Mouse (Mus musculus): Measurements from ENCODE around the gene Aplf. TPM values are rescaled to one million over a fixed set of nuclear protein-coding genes. Genes with fewer than 3 reads are reported as not detected.

Gene Aplf
- polyA plus RNA-seq, 1 experiment from 2014 or later: 8.5 TPM

DNA sequence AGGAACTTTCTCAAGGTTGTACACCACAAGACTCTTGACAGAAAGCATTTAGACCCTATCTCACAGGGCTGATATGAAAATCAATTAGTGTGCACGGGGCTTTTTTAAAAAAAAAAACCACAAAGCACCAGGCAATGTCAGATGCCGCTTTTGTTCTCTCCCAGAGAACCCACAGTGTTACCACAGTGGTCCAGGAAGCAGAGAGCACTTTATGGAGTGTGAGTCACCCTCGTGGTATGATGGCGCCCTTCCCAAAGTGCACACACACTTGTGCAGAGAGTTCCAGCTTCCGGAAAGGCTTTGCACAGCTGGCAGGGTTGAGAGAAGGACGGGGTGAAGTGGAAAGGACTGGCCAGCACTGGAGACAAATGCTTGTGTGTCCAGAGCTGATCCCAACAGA, 89.5 kb downstream of the Aplf start:
- no peak overlapping the region for H3K4me2 ChIP-seq (ENCODE audit: low read length)
- no peak for ATAC-seq
- H3K4me3 ChIP-seq (ENCODE audit: low read length): no peak overlapping the region
- H3K9ac ChIP-seq (ENCODE audit: low read depth, low read length): no peak overlapping the region
- no peak overlapping the region for H3K27ac ChIP-seq (ENCODE audit: low read depth, low read length)
- WGBS: 79% methylated on average over 6 of the region's 6 CpGs
- no peaks in the 10 kb centered on the region for H3K36me3 ChIP-seq (ENCODE audit: control insufficient read depth, insufficient read depth, low read length)
- H3K4me1 ChIP-seq (ENCODE audit: control insufficient read depth, insufficient read depth, low read depth, low read length): no peaks in the 10 kb centered on the region
- no peaks in the 10 kb centered on the region for H3K27me3 ChIP-seq (replicated peaks; ENCODE audit: control insufficient read depth, insufficient read depth, low read length)
- H3K9me3 ChIP-seq (ENCODE audit: control insufficient read depth, low read length): no peaks in the 10 kb centered on the region

DNA sequence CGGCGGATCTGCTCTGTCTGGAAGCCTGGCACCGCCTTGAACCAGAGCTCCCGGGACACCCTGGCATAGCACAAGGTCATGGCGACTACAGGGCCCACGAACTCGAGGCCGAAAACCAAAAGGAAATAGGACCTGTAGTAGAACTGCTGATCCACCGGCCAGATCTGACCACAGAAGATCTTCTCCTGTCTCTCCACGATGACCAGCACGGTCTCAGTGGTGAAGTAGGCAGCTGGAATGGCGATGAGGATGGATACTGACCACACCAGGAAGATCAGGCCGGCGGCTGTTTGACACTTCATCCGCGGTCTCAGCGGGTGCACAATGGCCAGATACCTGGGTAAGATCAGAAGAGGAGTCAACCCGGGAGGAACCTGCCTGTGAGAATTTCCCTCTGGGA, 90.4 kb downstream of the Aplf start:
- H3K4me3 ChIP-seq (ENCODE audit: low read length): no peak overlapping the region
- no peaks in the 10 kb centered on the region for H3K4me1 ChIP-seq (ENCODE audit: control insufficient read depth, insufficient read depth, low read depth, low read length)
- ATAC-seq: no peak
- no peak overlapping the region for H3K4me2 ChIP-seq (ENCODE audit: low read length)
- H3K36me3 ChIP-seq (ENCODE audit: control insufficient read depth, insufficient read depth, low read length): no peaks in the 10 kb centered on the region
- WGBS: 88% methylated on average over 18 of the region's 18 CpGs
- no peak overlapping the region for H3K9ac ChIP-seq (ENCODE audit: low read depth, low read length)
- no peaks in the 10 kb centered on the region for H3K9me3 ChIP-seq (ENCODE audit: control insufficient read depth, low read length)
- no peaks in the 10 kb centered on the region for H3K27me3 ChIP-seq (replicated peaks; ENCODE audit: control insufficient read depth, insufficient read depth, low read length)
- no peak overlapping the region for H3K27ac ChIP-seq (ENCODE audit: low read depth, low read length)

DNA sequence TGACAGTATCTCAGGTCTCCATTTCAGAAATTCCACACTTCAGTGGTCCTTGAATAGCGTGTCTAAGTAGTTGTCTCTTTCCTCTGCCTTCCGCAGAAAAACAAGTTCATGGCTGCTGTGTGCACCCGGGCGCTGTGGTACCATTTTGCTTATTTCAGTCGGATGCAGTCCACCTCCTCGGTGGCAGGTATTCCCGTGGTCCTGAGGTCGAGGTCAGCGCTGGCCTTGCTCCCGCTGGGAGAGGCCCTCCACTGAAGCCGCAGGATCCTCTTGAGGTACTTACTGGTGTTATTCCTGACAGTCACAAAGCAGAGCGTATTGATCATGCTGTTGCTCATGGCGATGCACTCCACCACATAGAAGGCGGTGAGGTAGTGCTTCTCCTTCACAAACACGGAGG, 90.9 kb downstream of the Aplf start:
- Histone ChIP-seq H3K36me3 (ENCODE audit: control insufficient read depth, insufficient read depth, low read length) (no peaks in the 10 kb centered on the region), H3K9me3 (ENCODE audit: control insufficient read depth, low read length) (no peaks in the 10 kb centered on the region), H3K27ac (ENCODE audit: low read depth, low read length) (no peak overlapping the region), H3K4me3 (ENCODE audit: low read length) (no peak overlapping the region), H3K27me3 (replicated peaks; ENCODE audit: control insufficient read depth, insufficient read depth, low read length) (no peaks in the 10 kb centered on the region), H3K4me1 (ENCODE audit: control insufficient read depth, insufficient read depth, low read depth, low read length) (no peaks in the 10 kb centered on the region), H3K9ac (ENCODE audit: low read depth, low read length) (no peak overlapping the region), H3K4me2 (ENCODE audit: low read length) (no peak overlapping the region)
- no peak for ATAC-seq
- 84% methylated on average over 15 of the region's 15 CpGs for WGBS

Other genes with a start within 250 kb of the Aplf start
- gene Bmp10, start 243.2 kb downstream of the Aplf start, polyA plus RNA-seq (2015; fragmentation: Nextera tagmentation; extraction: Ambion mirVana): not detected in 2 replicates
- gene Arhgap25, start 138.9 kb downstream of the Aplf start, polyA plus RNA-seq (2015; fragmentation: Nextera tagmentation; extraction: Ambion mirVana): 2.1 and 2.2 TPM in 2 replicates
- gene Prokr1, start 81.5 kb downstream of the Aplf start, polyA plus RNA-seq (2015; fragmentation: Nextera tagmentation; extraction: Ambion mirVana): 2.2 and 2.7 TPM in 2 replicates
- gene Efcc1, start 58.7 kb upstream of the Aplf start, polyA plus RNA-seq (2015; fragmentation: Nextera tagmentation; extraction: Ambion mirVana): 6.3 and 6.6 TPM in 2 replicates
- 0.41 and 0.97 TPM in 2 replicates for gene Gp9, start 105.9 kb upstream of the Aplf start, polyA plus RNA-seq (2015; fragmentation: Nextera tagmentation; extraction: Ambion mirVana)
- 9.4 and 11.7 TPM in 2 replicates for gene Rab43, start 140.0 kb upstream of the Aplf start, polyA plus RNA-seq (2015; fragmentation: Nextera tagmentation; extraction: Ambion mirVana)
- gene Gm45140, start 163.6 kb upstream of the Aplf start, polyA plus RNA-seq (2015; fragmentation: Nextera tagmentation; extraction: Ambion mirVana): 2.9 and 3.9 TPM in 2 replicates
- 24.0 and 24.4 TPM in 2 replicates for gene Isy1, start 166.6 kb upstream of the Aplf start, polyA plus RNA-seq (2015; fragmentation: Nextera tagmentation; extraction: Ambion mirVana)
- 533 and 548 TPM in 2 replicates for gene Cnbp, start 178.9 kb upstream of the Aplf start, polyA plus RNA-seq (2015; fragmentation: Nextera tagmentation; extraction: Ambion mirVana)
- gene Copg1, start 215.6 kb upstream of the Aplf start, polyA plus RNA-seq (2015; fragmentation: Nextera tagmentation; extraction: Ambion mirVana): 220 and 225 TPM in 2 replicates
- 41.2 and 43.9 TPM in 2 replicates for gene Hmces, start 241.7 kb upstream of the Aplf start, polyA plus RNA-seq (2015; fragmentation: Nextera tagmentation; extraction: Ambion mirVana)